Mouse (Mus musculus): Measurements from ENCODE around the gene Hoxd11. TPM values are rescaled to one million over a fixed set of nuclear protein-coding genes. Genes with fewer than 3 reads are reported as not detected.

Gene Hoxd11
- polyA plus RNA-seq, 1 experiment, result not detected

- peak overlapping the region; percentile 79; the same call in 1 of the 2 replicates for H3K4me3 ChIP-seq (ENCODE audit: insufficient read depth, low read depth, low read length)
- H3K27ac ChIP-seq (replicated peaks; ENCODE audit: low read depth, low read length), result no peak overlapping the region
- H3K4me1 ChIP-seq (ENCODE audit: control insufficient read depth, insufficient read depth, insufficient read length, low read length), result peaks cover 2% of the 10 kb centered on the region; the same call in 1 of the 2 replicates
Observed at GRCm38 (mm10) chr2:74703720-74704392, 24.5 kb downstream of the Hoxd11 start.

GRCm38 (mm10) chr2:74704393-74704998 lies 25.1 kb downstream of the Hoxd11 start, which contains the start of gene Hoxd8:
Gene Hoxd8, plus strand, starts transcription at chr2:74704615.
- Histone ChIP-seq H3K4me3 (ENCODE audit: insufficient read depth, low read depth, low read length) (peak within 1 kb of the TSS; percentile 79), H3K4me1 (ENCODE audit: control insufficient read depth, insufficient read depth, insufficient read length, low read length) (peaks cover 2% of the 10 kb centered on the region; the same call in 1 of the 2 replicates), H3K27ac (replicated peaks; ENCODE audit: low read depth, low read length) (peak within 1 kb of the TSS; percentile 70)

GRCm38 (mm10) chr2:74704999-74705466 lies 25.7 kb downstream of the Hoxd11 start:
- peak overlapping the region; percentile 79 for H3K4me3 ChIP-seq (ENCODE audit: insufficient read depth, low read depth, low read length)
- peaks cover 2% of the 10 kb centered on the region; the same call in 1 of the 2 replicates for H3K4me1 ChIP-seq (ENCODE audit: control insufficient read depth, insufficient read depth, insufficient read length, low read length)
- H3K27ac ChIP-seq (replicated peaks; ENCODE audit: low read depth, low read length), result peak overlapping the region; percentile 64

- peak overlapping the region; percentile 79 for H3K4me3 ChIP-seq (ENCODE audit: insufficient read depth, low read depth, low read length)
- peaks cover 2% of the 10 kb centered on the region; the same call in 1 of the 2 replicates for H3K4me1 ChIP-seq (ENCODE audit: control insufficient read depth, insufficient read depth, insufficient read length, low read length)
- H3K27ac ChIP-seq (replicated peaks; ENCODE audit: low read depth, low read length), result peak overlapping the region; percentile 70
Observed at GRCm38 (mm10) chr2:74705467-74706089, 26.2 kb downstream of the Hoxd11 start.

GRCm38 (mm10) chr2:74706393-74706960 lies 27.1 kb downstream of the Hoxd11 start:
- H3K4me3 ChIP-seq (ENCODE audit: insufficient read depth, low read depth, low read length), result peak overlapping the region; percentile 79
- H3K27ac ChIP-seq (replicated peaks; ENCODE audit: low read depth, low read length), result no peak overlapping the region
- H3K4me1 ChIP-seq (ENCODE audit: control insufficient read depth, insufficient read depth, insufficient read length, low read length), result peaks cover 2% of the 10 kb centered on the region; the same call in 1 of the 2 replicates

- no peak overlapping the region for H3K4me3 ChIP-seq (ENCODE audit: insufficient read depth, low read depth, low read length)
- no peak overlapping the region for H3K27ac ChIP-seq (replicated peaks; ENCODE audit: low read depth, low read length)
- H3K4me1 ChIP-seq (ENCODE audit: control insufficient read depth, insufficient read depth, insufficient read length, low read length), result peaks cover 2% of the 10 kb centered on the region; the same call in 1 of the 2 replicates
Observed at GRCm38 (mm10) chr2:74707599-74707998, 28.2 kb downstream of the Hoxd11 start.

GRCm38 (mm10) chr2:74708676-74709075 lies 29.3 kb downstream of the Hoxd11 start:
- Histone ChIP-seq H3K27ac (replicated peaks; ENCODE audit: low read depth, low read length) (no peak overlapping the region), H3K4me3 (ENCODE audit: insufficient read depth, low read depth, low read length) (no peak overlapping the region), H3K4me1 (ENCODE audit: control insufficient read depth, insufficient read depth, insufficient read length, low read length) (peaks cover 2% of the 10 kb centered on the region; the same call in 1 of the 2 replicates)

- Histone ChIP-seq H3K27ac (replicated peaks; ENCODE audit: low read depth, low read length) (no peak overlapping the region), H3K4me3 (ENCODE audit: insufficient read depth, low read depth, low read length) (no peak overlapping the region), H3K4me1 (ENCODE audit: control insufficient read depth, insufficient read depth, insufficient read length, low read length) (peaks cover 2% of the 10 kb centered on the region; the same call in 1 of the 2 replicates)
Observed at GRCm38 (mm10) chr2:74709465-74710419, 30.4 kb downstream of the Hoxd11 start.

- Histone ChIP-seq H3K4me3 (ENCODE audit: insufficient read depth, low read depth, low read length) (peak overlapping the region; percentile 77), H3K4me1 (ENCODE audit: control insufficient read depth, insufficient read depth, insufficient read length, low read length) (peaks cover 2% of the 10 kb centered on the region; the same call in 1 of the 2 replicates), H3K27ac (replicated peaks; ENCODE audit: low read depth, low read length) (peak overlapping the region; percentile 91)
Observed at GRCm38 (mm10) chr2:74710929-74711543, 31.7 kb downstream of the Hoxd11 start.

GRCm38 (mm10) chr2:74711721-74712621 lies 32.6 kb downstream of the Hoxd11 start, which contains the start of the genes Hoxd3 and Hoxd4:
Gene Hoxd3, plus strand, starts transcription at chr2:74711927.
Gene Hoxd4, plus strand, starts transcription at chr2:74711929.
- peak within 1 kb of the TSS; percentile 91 for H3K27ac ChIP-seq (replicated peaks; ENCODE audit: low read depth, low read length)
- H3K4me1 ChIP-seq (ENCODE audit: control insufficient read depth, insufficient read depth, insufficient read length, low read length), result peaks cover 2% of the 10 kb centered on the region; the same call in 1 of the 2 replicates
- H3K4me3 ChIP-seq (ENCODE audit: insufficient read depth, low read depth, low read length), result peak within 1 kb of the TSS; percentile 77

GRCm38 (mm10) chr2:74713239-74714150 lies 34.1 kb downstream of the Hoxd11 start:
- H3K27ac ChIP-seq (replicated peaks; ENCODE audit: low read depth, low read length), result peak overlapping the region; percentile 46; the same call in 1 of the 2 replicates
- peak overlapping the region; percentile 39; the same call in 1 of the 2 replicates for H3K4me3 ChIP-seq (ENCODE audit: insufficient read depth, low read depth, low read length)
- H3K4me1 ChIP-seq (ENCODE audit: control insufficient read depth, insufficient read depth, insufficient read length, low read length), result no peaks in the 10 kb centered on the region
